Mouse (Mus musculus): ENCODE measurements around the gene Folr1. TPM values are rescaled to one million over a fixed set of nuclear protein-coding genes. Genes with fewer than 3 reads are reported as not detected.
A peak's percentile ranks its signal among the peaks of the same experiment; 100 is the strongest.

Folr1 gene
- polyA plus RNA-seq, 2 experiments: 1.0 to 1.1 TPM

DNA sequence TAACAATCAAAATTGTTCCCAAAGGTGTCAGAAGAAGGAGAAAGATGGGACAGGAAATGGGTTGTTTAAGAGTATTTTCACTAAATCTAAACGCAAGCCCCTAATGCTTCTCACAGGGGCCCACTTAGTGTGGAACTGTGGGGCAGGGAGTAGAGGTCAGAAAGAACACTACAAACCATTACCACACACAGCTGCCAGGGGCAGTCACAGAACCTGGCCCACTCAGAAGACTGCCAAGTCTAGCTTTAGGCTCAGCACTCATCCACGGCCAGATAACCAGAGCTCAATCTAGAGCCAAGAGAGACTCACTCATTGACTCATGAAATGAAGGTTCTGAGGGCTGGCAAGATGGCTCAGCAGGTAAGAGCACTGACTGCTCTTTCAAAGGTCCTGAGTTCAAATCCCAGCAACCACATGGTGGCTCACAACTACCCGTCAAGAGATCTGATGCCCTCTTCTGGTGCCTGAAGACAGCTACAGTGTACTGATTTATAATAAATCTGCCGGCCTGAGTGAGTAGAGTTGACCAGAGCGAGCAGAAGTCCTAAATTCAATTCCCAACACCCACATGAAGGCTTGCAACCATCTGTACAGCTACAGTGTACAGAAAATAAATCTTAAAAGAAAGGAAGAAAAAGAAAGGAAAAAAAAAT is 35.0 kb downstream of the Folr1 start:
- Histone ChIP-seq H3K4me3 (replicated peaks; ENCODE audit: low read length) (peak overlapping the region; percentile 74), H3K4me2 (replicated peaks; ENCODE audit: low read depth, low read length, severe bottlenecking) (peak overlapping the region; percentile 82), H3K27ac (replicated peaks; ENCODE audit: low read depth, low read length) (peak overlapping the region; percentile 96), H3K27me3 (ENCODE audit: control insufficient read depth, insufficient read depth, low read length) (no peaks in the 10 kb centered on the region), H3K9me3 (ENCODE audit: control insufficient read depth, low read length) (no peaks in the 10 kb centered on the region), H3K36me3 (ENCODE audit: control insufficient read depth, insufficient read depth, low read length) (peaks cover 37% of the 10 kb centered on the region), H3K9ac (ENCODE audit: low read depth, low read length, severe bottlenecking) (peak overlapping the region; percentile 95), H3K4me1 (ENCODE audit: control insufficient read depth, insufficient read depth, low read length) (peaks cover 29% of the 10 kb centered on the region)
- no peak for TF ChIP-seq POLR2A (IDR thresholded peaks at IDR 0.05; ENCODE audit: borderline replicate concordance, extremely low read depth, insufficient read depth, insufficient read length)
- WGBS: 43% methylated on average over 5 of the region's 5 CpGs
- ATAC-seq (ENCODE audit: low FRiP score, low read depth): no peak
- DNase-seq (ENCODE audit: low spot score): no peak

GRCm38 (mm10) chr7:101834903-101835302 is 35.7 kb downstream of the Folr1 start:
- no peak for ATAC-seq (ENCODE audit: low FRiP score, low read depth)
- Histone ChIP-seq H3K4me2 (replicated peaks; ENCODE audit: low read depth, low read length, severe bottlenecking) (peak overlapping the region; percentile 82), H3K9me3 (ENCODE audit: control insufficient read depth, low read length) (no peaks in the 10 kb centered on the region), H3K4me3 (replicated peaks; ENCODE audit: low read length) (peak overlapping the region; percentile 74), H3K4me1 (ENCODE audit: control insufficient read depth, insufficient read depth, low read length) (peaks cover 29% of the 10 kb centered on the region), H3K9ac (ENCODE audit: low read depth, low read length, severe bottlenecking) (peak overlapping the region; percentile 41; the same call in 1 of the 2 replicates), H3K36me3 (ENCODE audit: control insufficient read depth, insufficient read depth, low read length) (peaks cover 44% of the 10 kb centered on the region), H3K27ac (replicated peaks; ENCODE audit: low read depth, low read length) (peak overlapping the region; percentile 55; the same call in 1 of the 2 replicates), H3K27me3 (ENCODE audit: control insufficient read depth, insufficient read depth, low read length) (no peaks in the 10 kb centered on the region)
- DNase-seq (ENCODE audit: low spot score): no peak
- no peak for TF ChIP-seq POLR2A (IDR thresholded peaks at IDR 0.05; ENCODE audit: borderline replicate concordance, extremely low read depth, insufficient read depth, insufficient read length)
- 33% methylated on average over 3 of the region's 3 CpGs for whole genome bisulfite sequencing

- Histone ChIP-seq H3K27me3 (ENCODE audit: control insufficient read depth, insufficient read depth, low read length) (no peaks in the 10 kb centered on the region), H3K4me2 (replicated peaks; ENCODE audit: low read depth, low read length, severe bottlenecking) (peak overlapping the region; percentile 82; the same call in 1 of the 2 replicates), H3K4me1 (ENCODE audit: control insufficient read depth, insufficient read depth, low read length) (peaks cover 29% of the 10 kb centered on the region), H3K9me3 (ENCODE audit: control insufficient read depth, low read length) (no peaks in the 10 kb centered on the region), H3K9ac (ENCODE audit: low read depth, low read length, severe bottlenecking) (no peak overlapping the region), H3K36me3 (ENCODE audit: control insufficient read depth, insufficient read depth, low read length) (peaks cover 52% of the 10 kb centered on the region), H3K27ac (replicated peaks; ENCODE audit: low read depth, low read length) (no peak overlapping the region), H3K4me3 (replicated peaks; ENCODE audit: low read length) (peak overlapping the region; percentile 74; the same call in 1 of the 2 replicates)
- DNase-seq (ENCODE audit: low spot score): peak; percentile 44
- WGBS: 58% methylated on average over 3 of the region's 3 CpGs
- no peak for TF ChIP-seq POLR2A (IDR thresholded peaks at IDR 0.05; ENCODE audit: borderline replicate concordance, extremely low read depth, insufficient read depth, insufficient read length)
- 0 out of 2 replicates have a peak, but pooled peaks have one; percentile 2 for ATAC-seq (ENCODE audit: low FRiP score, low read depth)
Measured at GRCm38 (mm10) chr7:101833916-101834584, 36.5 kb downstream of the Folr1 start.

DNA sequence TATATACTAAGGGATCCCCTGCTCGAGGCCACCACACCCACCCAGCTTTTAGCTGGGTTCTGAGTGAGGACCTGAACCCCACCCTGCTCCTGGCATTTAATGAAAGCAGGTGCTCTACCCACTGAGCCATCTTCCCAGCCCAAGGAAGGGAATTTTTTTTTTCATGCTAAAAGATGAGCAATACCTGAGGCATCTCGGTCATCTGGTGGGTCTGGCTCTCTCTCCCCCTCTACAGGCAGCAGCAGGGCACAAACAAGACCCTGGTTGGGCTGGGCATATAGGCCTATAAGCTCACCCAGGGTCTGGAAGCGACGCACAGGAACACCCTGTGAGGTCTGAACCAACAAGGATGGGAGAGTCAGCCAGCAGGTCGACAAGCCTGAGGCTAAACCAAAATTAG is 37.2 kb downstream of the Folr1 start:
- Histone ChIP-seq H3K4me1 (ENCODE audit: control insufficient read depth, insufficient read depth, low read length) (peaks cover 22% of the 10 kb centered on the region), H3K4me2 (replicated peaks; ENCODE audit: low read depth, low read length, severe bottlenecking) (no peak overlapping the region), H3K4me3 (replicated peaks; ENCODE audit: low read length) (no peak overlapping the region), H3K27ac (replicated peaks; ENCODE audit: low read depth, low read length) (no peak overlapping the region), H3K36me3 (ENCODE audit: control insufficient read depth, insufficient read depth, low read length) (peaks cover 59% of the 10 kb centered on the region), H3K9me3 (ENCODE audit: control insufficient read depth, low read length) (no peaks in the 10 kb centered on the region), H3K27me3 (ENCODE audit: control insufficient read depth, insufficient read depth, low read length) (no peaks in the 10 kb centered on the region), H3K9ac (ENCODE audit: low read depth, low read length, severe bottlenecking) (no peak overlapping the region)
- 73% methylated on average over 5 of the region's 5 CpGs for WGBS
- no peak for DNase-seq (ENCODE audit: low spot score)
- no peak for TF ChIP-seq POLR2A (IDR thresholded peaks at IDR 0.05; ENCODE audit: borderline replicate concordance, extremely low read depth, insufficient read depth, insufficient read length)
- no peak for ATAC-seq (ENCODE audit: low FRiP score, low read depth)

DNA sequence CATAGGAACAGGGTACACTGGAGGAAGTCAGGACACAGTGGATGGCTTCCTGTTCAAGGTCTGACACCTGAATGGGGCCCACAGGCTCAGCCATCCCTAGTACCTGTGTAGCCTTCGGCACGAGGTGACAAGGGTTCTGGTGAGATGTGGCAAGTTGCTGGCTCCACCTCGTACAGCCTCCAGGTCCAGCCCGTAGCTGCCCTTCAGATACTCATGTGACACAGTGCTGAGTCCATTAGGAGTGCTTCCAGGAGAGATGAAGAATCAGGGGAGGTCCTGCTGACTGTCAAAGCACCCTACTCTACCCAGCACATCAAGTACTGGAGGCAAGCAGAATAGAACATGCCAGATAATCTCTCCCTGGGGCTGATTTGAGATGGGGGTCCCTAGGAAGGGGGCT is 38.2 kb downstream of the Folr1 start:
- H3K4me1 ChIP-seq (ENCODE audit: control insufficient read depth, insufficient read depth, low read length): peaks cover 22% of the 10 kb centered on the region
- DNase-seq (ENCODE audit: low spot score): no peak
- TF ChIP-seq POLR2A (IDR thresholded peaks at IDR 0.05; ENCODE audit: borderline replicate concordance, extremely low read depth, insufficient read depth, insufficient read length): no peak
- peaks cover 69% of the 10 kb centered on the region for H3K36me3 ChIP-seq (ENCODE audit: control insufficient read depth, insufficient read depth, low read length)
- no peak overlapping the region for H3K9ac ChIP-seq (ENCODE audit: low read depth, low read length, severe bottlenecking)
- H3K27me3 ChIP-seq (ENCODE audit: control insufficient read depth, insufficient read depth, low read length): no peaks in the 10 kb centered on the region
- no peaks in the 10 kb centered on the region for H3K9me3 ChIP-seq (ENCODE audit: control insufficient read depth, low read length)
- H3K4me3 ChIP-seq (replicated peaks; ENCODE audit: low read length): no peak overlapping the region
- ATAC-seq (ENCODE audit: low FRiP score, low read depth): no peak
- H3K27ac ChIP-seq (replicated peaks; ENCODE audit: low read depth, low read length): no peak overlapping the region
- no peak overlapping the region for H3K4me2 ChIP-seq (replicated peaks; ENCODE audit: low read depth, low read length, severe bottlenecking)
- 84% methylated on average over 4 of the region's 4 CpGs for WGBS
